Mouse (Mus musculus): ENCODE data around the gene Olfr435. TPM values are rescaled to one million over a fixed set of nuclear protein-coding genes. Genes with fewer than 3 reads are reported as not detected.

The Olfr435 gene
- polyA plus RNA-seq, 1 experiment from 2014 or later = not detected

- H3K79me2 ChIP-seq (ENCODE audit: inconsistent target) = no peaks in the 10 kb centered on the region
- 29% methylated on average over 1 of the region's 1 CpGs for WGBS (ENCODE audit: missing documents)
- no peak overlapping the region for H3K4me3 ChIP-seq (ENCODE audit: inconsistent target)
- H3K36me3 ChIP-seq (ENCODE audit: inconsistent target) = no peaks in the 10 kb centered on the region
- no peak overlapping the region for H3K27ac ChIP-seq
These were observed 56.0 kb downstream of the Olfr435 start for GRCm38 (mm10) chr6:43252994-43253393.

Other genes starting within 250 kb of the Olfr435 start
- gene Olfr444, start 248.1 kb upstream of the Olfr435 start, polyA plus RNA-seq (2018) = not detected in 3 replicates
- not detected in 3 replicates for gene Olfr441, start 90.8 kb upstream of the Olfr435 start, polyA plus RNA-seq (2018)
- not detected in 3 replicates for gene Olfr237-ps1, start 50.6 kb upstream of the Olfr435 start, polyA plus RNA-seq (2018)
- gene Olfr437, start 33.9 kb upstream of the Olfr435 start, polyA plus RNA-seq (2018) = not detected in 3 replicates
- not detected in 3 replicates for gene Olfr13, start 25.0 kb upstream of the Olfr435 start, polyA plus RNA-seq (2018)
- gene Olfr434, start 15.9 kb downstream of the Olfr435 start, polyA plus RNA-seq (2018) = not detected in 3 replicates
- not detected in 3 replicates for gene Olfr47, start 34.4 kb downstream of the Olfr435 start, polyA plus RNA-seq (2018)
- 0.04 to 0.11 TPM (median 0.11 TPM) in 3 replicates for gene Arhgef5, start 68.4 kb downstream of the Olfr435 start, polyA plus RNA-seq (2018)
- gene Nobox, start 112.4 kb downstream of the Olfr435 start, polyA plus RNA-seq (2018) = not detected in 3 replicates